Mouse (Mus musculus): ENCODE data around the gene Lats2.

DNA sequence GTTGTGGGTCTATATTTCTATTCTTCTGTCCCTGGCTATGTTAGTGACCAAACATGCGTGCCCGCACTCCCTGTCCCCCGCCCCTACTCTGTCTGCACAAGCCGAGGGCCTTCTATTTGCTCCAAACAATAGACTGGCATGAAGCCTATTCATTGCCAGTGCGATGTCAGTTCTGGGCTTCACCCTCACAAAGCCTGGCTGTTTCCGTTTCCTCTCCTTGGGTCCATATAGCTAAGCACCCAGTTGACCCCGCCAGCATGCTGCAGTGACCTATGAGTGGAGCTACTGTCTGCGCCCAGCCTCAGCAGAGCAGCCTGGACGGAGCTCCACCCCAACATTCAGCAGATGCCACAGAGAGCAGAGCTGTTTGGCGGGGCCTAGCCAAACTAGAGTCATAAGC lies 49.0 kb downstream of the Lats2 start:
- TF ChIP-seq CTCF (IDR thresholded peaks at IDR 0.05; ENCODE audit: borderline replicate concordance, extremely low read depth, insufficient read depth, insufficient read length) (no peak), POLR2A (IDR thresholded peaks at IDR 0.05; ENCODE audit: borderline replicate concordance, extremely low read depth, insufficient read depth, insufficient read length, poor library complexity, severe bottlenecking) (no peak)

All from brain, embryonic 14.5 days (tissue).